Mouse (Mus musculus): Measurements from ENCODE around the gene Prnp. TPM values are rescaled to one million over a fixed set of nuclear protein-coding genes. Genes with fewer than 3 reads are reported as not detected.

Prnp gene
- polyA plus RNA-seq, 1 experiment from 2014 or later, result 63.8 TPM

DNA sequence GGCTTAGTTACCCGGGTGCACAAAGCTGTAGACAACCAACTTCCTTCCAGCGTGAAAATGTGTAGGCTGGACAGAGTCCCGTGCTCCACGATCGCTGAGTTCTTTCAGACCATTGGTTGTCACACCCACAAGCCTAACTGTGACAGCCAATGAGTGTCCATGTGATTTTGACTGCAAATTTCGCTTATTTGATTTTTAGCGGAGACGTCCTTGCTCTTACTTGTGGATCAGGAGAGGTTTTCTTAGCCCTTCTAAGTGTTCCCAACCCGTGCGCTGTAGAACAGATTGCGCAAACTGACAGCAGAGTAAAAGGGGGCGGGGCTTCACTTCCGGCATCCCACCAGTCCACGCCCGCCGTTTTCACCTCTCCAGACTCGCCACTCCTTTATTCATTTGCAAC, 45.5 kb downstream of the Prnp start:
- H3K9ac ChIP-seq (ENCODE audit: low read depth, low read length), result no peak overlapping the region
- WGBS, result 6% methylated on average over 17 of the region's 17 CpGs
- ATAC-seq (replicated peaks; ENCODE audit: low FRiP score, low read depth), result no peak; the same call in 1 of the 2 replicates

DNA sequence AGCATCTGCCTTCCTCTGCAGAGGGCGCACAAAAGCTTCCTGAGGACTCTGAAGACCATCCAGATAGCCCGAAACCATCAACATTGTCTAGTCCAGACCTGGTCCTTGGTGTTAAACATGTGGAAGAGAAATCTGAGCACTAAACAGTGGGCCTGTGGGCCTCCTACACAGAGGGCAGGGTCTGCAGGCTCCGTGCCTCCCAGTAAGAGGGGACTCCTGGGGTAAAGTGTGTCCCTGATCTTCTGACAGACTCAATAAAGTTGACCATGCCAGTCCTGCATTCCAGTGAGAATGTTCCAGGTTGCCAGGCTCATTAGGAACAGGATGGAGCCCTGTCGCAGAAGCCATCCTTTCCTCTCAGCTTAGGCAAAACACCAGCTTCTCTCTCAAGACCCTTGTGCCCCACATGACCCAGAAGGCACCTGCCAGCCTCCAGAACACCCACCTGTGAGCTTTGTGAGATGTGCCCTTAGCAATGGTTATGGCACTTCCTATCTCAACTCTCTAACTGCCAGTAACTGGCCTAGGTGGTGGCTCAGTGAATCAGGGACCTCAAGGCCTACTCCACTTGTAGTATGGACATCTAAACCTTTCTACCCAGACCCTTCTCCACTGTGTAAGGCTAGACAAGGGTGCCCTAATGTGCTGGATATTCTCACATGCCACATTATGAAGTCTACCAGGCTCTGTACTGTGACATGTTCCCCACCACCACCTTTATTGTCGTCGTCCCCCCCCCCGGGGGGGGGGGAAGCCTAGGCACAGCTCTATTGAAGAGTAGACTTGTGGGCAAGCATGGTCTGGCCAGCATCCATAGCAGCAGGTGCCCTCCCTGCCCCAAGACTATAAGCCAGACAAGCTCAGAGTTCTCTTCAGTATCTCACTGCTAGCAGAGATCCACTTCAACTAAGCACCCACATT, 46.9 kb downstream of the Prnp start:
- WGBS, result 88% methylated on average over 7 of the region's 7 CpGs
- no peaks in the 10 kb centered on the region for H3K9me3 ChIP-seq (replicated peaks; ENCODE audit: low read length)
- peaks cover 17% of the 10 kb centered on the region for H3K4me1 ChIP-seq (replicated peaks; ENCODE audit: insufficient read depth, low read length)
- H3K27ac ChIP-seq, result no peak overlapping the region
- H3K9ac ChIP-seq (ENCODE audit: low read depth, low read length), result no peak overlapping the region
- H3K4me3 ChIP-seq (replicated peaks; ENCODE audit: low read depth, low read length), result no peak overlapping the region
- H3K36me3 ChIP-seq (ENCODE audit: insufficient read depth, low read length), result no peaks in the 10 kb centered on the region
- DNase-seq (ENCODE audit: low spot score) (no peak), ATAC-seq (replicated peaks; ENCODE audit: low FRiP score, low read depth) (no peak)
- H3K27me3 ChIP-seq (ENCODE audit: insufficient read depth, low read length), result no peaks in the 10 kb centered on the region; the same call in 1 of the 2 replicates
- no peak overlapping the region for H3K4me2 ChIP-seq (ENCODE audit: low read length)
- TF ChIP-seq CTCF (IDR thresholded peaks at IDR 0.05; ENCODE audit: low read depth), result no peak

More for the DNA sequence above, 45.5 kb downstream of the Prnp start:
- Histone ChIP-seq H3K27ac (no peak overlapping the region), H3K4me3 (replicated peaks; ENCODE audit: low read depth, low read length) (peak overlapping the region; percentile 23), H3K9me3 (replicated peaks; ENCODE audit: low read length) (no peaks in the 10 kb centered on the region), H3K4me2 (ENCODE audit: low read length) (peak overlapping the region; percentile 54), H3K4me1 (replicated peaks; ENCODE audit: insufficient read depth, low read length) (peaks cover 17% of the 10 kb centered on the region), H3K27me3 (ENCODE audit: insufficient read depth, low read length) (no peaks in the 10 kb centered on the region; the same call in 1 of the 2 replicates), H3K36me3 (ENCODE audit: insufficient read depth, low read length) (no peaks in the 10 kb centered on the region)
- no peak for TF ChIP-seq CTCF (IDR thresholded peaks at IDR 0.05; ENCODE audit: low read depth)
- peak; percentile 37 for DNase-seq (ENCODE audit: low spot score)

DNA sequence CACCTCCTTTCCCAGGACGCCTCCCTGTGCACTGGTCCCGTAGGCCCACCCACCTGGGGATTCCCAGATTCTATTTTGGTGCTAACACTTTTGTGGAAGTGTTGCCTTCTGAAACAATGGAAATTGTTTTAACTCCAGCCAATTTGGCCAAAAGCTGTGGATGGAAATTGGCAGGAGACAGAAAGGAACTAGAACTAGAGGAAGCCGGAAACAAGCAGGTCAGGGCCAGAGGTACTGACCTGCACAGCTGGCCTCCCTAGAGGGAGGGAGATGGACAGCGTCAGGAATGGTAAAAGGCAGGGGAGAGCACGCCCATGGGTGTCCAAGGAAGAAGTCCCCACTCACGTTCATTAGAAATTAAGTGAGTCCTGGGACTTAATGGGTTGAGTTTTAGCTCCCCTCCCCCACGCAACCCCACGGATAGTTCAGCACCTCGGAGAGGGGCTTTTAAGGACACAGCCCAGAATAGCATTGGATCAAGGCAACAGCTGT, 48.0 kb downstream of the Prnp start:
- H3K27ac ChIP-seq, result no peak overlapping the region
- peak; percentile 67 for DNase-seq (ENCODE audit: low spot score)
- 35% methylated on average over 9 of the region's 9 CpGs for WGBS
- no peak for ATAC-seq (replicated peaks; ENCODE audit: low FRiP score, low read depth)
- H3K4me2 ChIP-seq (ENCODE audit: low read length), result no peak overlapping the region
- H3K36me3 ChIP-seq (ENCODE audit: insufficient read depth, low read length), result no peaks in the 10 kb centered on the region
- no peaks in the 10 kb centered on the region for H3K27me3 ChIP-seq (ENCODE audit: insufficient read depth, low read length)
- no peak for TF ChIP-seq CTCF (IDR thresholded peaks at IDR 0.05; ENCODE audit: low read depth)
- H3K9ac ChIP-seq (ENCODE audit: low read depth, low read length), result no peak overlapping the region
- H3K4me3 ChIP-seq (replicated peaks; ENCODE audit: low read depth, low read length), result no peak overlapping the region
- H3K9me3 ChIP-seq (replicated peaks; ENCODE audit: low read length), result no peaks in the 10 kb centered on the region
- peaks cover 15% of the 10 kb centered on the region for H3K4me1 ChIP-seq (replicated peaks; ENCODE audit: insufficient read depth, low read length)

DNA sequence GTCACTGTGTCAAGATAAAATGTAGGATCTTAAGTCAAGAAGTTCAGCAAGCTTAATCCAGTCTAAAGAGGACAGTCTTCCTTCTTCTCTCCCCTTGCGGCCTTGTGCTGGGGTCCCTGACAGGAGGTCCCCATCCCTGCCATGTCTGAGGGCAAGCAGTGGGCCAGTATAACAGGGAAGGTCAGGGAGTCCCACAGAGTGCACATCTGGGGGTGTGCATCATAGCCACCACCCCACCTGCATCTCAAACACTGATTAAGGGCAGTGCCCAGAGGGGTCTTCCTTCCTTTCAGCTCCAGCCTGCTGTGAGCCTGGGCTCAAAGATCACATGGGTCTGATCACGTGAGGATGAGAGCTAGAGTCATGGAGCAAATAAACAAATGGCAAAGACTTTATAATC, 51.9 kb downstream of the Prnp start:
- Histone ChIP-seq H3K36me3 (ENCODE audit: insufficient read depth, low read length) (no peaks in the 10 kb centered on the region), H3K9ac (ENCODE audit: low read depth, low read length) (no peak overlapping the region), H3K27ac (no peak overlapping the region), H3K4me1 (replicated peaks; ENCODE audit: insufficient read depth, low read length) (no peaks in the 10 kb centered on the region), H3K4me3 (replicated peaks; ENCODE audit: low read depth, low read length) (no peak overlapping the region), H3K9me3 (replicated peaks; ENCODE audit: low read length) (no peaks in the 10 kb centered on the region), H3K4me2 (ENCODE audit: low read length) (no peak overlapping the region), H3K27me3 (ENCODE audit: insufficient read depth, low read length) (no peaks in the 10 kb centered on the region)
- ATAC-seq (replicated peaks; ENCODE audit: low FRiP score, low read depth) (no peak), DNase-seq (ENCODE audit: low spot score) (no peak)
- TF ChIP-seq CTCF (IDR thresholded peaks at IDR 0.05; ENCODE audit: low read depth), result no peak
- 68% methylated on average over 2 of the region's 2 CpGs for WGBS

DNA sequence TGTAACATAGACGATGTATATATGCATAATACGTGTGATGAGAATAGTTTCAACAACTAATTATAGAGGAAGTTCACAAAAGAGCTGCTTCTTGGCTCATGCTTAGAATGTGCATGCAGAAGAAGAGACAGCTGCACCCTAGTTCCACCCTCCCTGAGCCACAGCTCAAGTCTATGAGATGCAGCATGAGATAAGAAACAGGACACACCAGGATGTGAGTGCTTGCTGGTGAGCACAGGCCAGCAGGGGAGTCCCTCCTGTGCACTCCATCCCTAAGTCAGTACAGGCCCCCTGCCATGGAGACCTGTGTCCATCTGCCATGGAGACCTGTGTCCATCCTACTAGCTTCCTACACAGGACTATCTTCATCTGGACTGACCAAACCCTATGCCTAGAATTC, 60.9 kb downstream of the Prnp start:
- H3K9me3 ChIP-seq (replicated peaks; ENCODE audit: low read length), result no peaks in the 10 kb centered on the region
- no peak overlapping the region for H3K4me3 ChIP-seq (replicated peaks; ENCODE audit: low read depth, low read length)
- ATAC-seq (replicated peaks; ENCODE audit: low FRiP score, low read depth), result no peak
- 94% methylated on average over 2 of the region's 2 CpGs for WGBS
- TF ChIP-seq CTCF (IDR thresholded peaks at IDR 0.05; ENCODE audit: low read depth), result no peak
- no peaks in the 10 kb centered on the region for H3K27me3 ChIP-seq (ENCODE audit: insufficient read depth, low read length)
- no peak overlapping the region for H3K4me2 ChIP-seq (ENCODE audit: low read length)
- no peaks in the 10 kb centered on the region for H3K4me1 ChIP-seq (replicated peaks; ENCODE audit: insufficient read depth, low read length)
- H3K9ac ChIP-seq (ENCODE audit: low read depth, low read length), result no peak overlapping the region
- DNase-seq (ENCODE audit: low spot score), result no peak
- H3K27ac ChIP-seq, result no peak overlapping the region
- H3K36me3 ChIP-seq (ENCODE audit: insufficient read depth, low read length), result no peaks in the 10 kb centered on the region

DNA sequence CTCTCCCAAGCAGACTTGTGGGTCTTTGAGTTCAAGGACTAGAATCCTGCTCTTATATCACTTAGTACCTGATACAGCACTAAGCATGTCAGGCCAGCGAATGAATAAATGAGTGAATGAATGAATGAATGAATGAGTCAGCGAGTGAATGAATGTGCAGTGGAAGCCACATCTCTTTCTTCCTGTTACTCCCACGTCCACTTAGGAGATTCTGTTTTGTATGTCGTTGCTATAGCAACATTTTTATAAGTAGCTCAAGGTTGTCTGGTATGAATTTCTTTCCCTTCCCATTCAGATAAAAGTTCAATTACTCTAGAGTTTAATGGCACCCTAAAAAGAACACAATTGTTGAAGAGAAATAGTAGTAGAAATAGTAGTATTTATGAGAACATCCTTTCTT, 61.4 kb downstream of the Prnp start:
- ATAC-seq (replicated peaks; ENCODE audit: low FRiP score, low read depth), result no peak
- H3K4me3 ChIP-seq (replicated peaks; ENCODE audit: low read depth, low read length), result no peak overlapping the region
- WGBS, result 77% methylated on average over 4 of the region's 4 CpGs

More for the DNA sequence above, 61.4 kb downstream of the Prnp start:
- Histone ChIP-seq H3K36me3 (ENCODE audit: insufficient read depth, low read length) (no peaks in the 10 kb centered on the region), H3K27ac (no peak overlapping the region), H3K4me2 (ENCODE audit: low read length) (no peak overlapping the region), H3K9ac (ENCODE audit: low read depth, low read length) (no peak overlapping the region), H3K27me3 (ENCODE audit: insufficient read depth, low read length) (no peaks in the 10 kb centered on the region), H3K4me1 (replicated peaks; ENCODE audit: insufficient read depth, low read length) (no peaks in the 10 kb centered on the region), H3K9me3 (replicated peaks; ENCODE audit: low read length) (no peaks in the 10 kb centered on the region)
- TF ChIP-seq CTCF (IDR thresholded peaks at IDR 0.05; ENCODE audit: low read depth), result no peak
- DNase-seq (ENCODE audit: low spot score), result no peak

Measured in kidney, postnatal 0 days (tissue).